Mouse (Mus musculus) ES-Bruce4 (cell line): ENCODE results near the gene Ttc7.

Source experiments
- CTCF ChIP-seq: IDR thresholded peaks from one replicate; pipeline ENCODE4 v1.8.1; 2011; ENCODE audit warnings: low read depth, low read length
- EP300 ChIP-seq: IDR thresholded peaks from 2 replicates; pipeline ENCODE4 v1.6.1; 2011; ENCODE audit warnings: low read depth, low read length; ENCODE audit not compliant: insufficient read depth
- POLR2A ChIP-seq: IDR thresholded peaks from one replicate; pipeline ENCODE4 v1.8.1; 2011; ENCODE audit warnings: low read length; ENCODE audit not compliant: insufficient read depth

DNA sequence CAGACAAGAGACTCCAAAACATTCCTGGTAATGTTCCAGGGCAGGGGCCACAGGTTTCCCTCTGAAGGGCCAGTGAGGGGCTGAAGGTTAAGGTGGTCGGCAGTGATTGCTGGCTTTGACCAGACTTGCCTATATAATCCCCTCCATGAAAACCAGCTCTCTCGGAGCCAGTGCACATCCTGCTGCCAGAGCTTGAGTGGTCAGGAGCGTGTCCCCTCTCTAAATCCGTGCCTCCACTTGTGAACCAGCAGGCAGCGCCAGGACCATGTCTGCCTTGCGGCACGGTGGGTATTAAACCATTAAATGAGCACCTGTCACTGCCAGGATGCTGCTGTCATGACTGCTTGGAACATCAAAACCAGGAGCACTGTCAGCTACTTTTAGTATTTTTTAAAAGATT, 27.8 kb downstream of the Ttc7 start:
- TF ChIP-seq POLR2A: no peak
- TF ChIP-seq CTCF: no peak
- no peak for TF ChIP-seq EP300
